Mouse (Mus musculus): ENCODE measurements around the gene Psmd8.
A peak's percentile ranks its signal among the peaks of the same experiment; 100 is the strongest.

Psmd8 gene

GRCm38 (mm10) chr7:29134693-29135386, 45.7 kb downstream of the Psmd8 start, which contains the start of gene Rasgrp4:
Gene Rasgrp4, plus strand, starts transcription at chr7:29134851.
- DNase-seq (ENCODE audit: low spot score), result no peak

DNA sequence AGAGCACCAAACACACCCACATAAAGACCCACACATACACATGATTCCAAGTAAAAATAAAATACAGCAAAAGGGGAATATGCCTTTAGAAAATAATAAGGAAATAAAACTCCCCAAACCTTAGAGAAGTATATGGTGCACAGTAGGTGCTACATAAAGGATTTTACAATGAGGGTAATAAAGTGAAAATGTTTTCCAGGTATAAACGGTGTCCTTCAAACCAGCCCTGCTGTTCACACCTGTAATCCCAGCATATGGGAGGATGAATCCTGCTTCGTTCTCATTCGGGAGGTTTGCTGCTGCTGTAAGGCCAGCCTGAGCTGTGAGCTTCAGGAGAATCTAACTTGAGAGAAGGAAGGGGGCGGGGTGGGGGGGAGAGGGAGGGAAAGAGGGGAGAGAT, 46.3 kb downstream of the Psmd8 start:
- DNase-seq (ENCODE audit: low spot score), result no peak

- DNase-seq (ENCODE audit: low spot score), result peak; percentile 15
Measured at GRCm38 (mm10) chr7:29128725-29129124, 51.8 kb downstream of the Psmd8 start.

DNA sequence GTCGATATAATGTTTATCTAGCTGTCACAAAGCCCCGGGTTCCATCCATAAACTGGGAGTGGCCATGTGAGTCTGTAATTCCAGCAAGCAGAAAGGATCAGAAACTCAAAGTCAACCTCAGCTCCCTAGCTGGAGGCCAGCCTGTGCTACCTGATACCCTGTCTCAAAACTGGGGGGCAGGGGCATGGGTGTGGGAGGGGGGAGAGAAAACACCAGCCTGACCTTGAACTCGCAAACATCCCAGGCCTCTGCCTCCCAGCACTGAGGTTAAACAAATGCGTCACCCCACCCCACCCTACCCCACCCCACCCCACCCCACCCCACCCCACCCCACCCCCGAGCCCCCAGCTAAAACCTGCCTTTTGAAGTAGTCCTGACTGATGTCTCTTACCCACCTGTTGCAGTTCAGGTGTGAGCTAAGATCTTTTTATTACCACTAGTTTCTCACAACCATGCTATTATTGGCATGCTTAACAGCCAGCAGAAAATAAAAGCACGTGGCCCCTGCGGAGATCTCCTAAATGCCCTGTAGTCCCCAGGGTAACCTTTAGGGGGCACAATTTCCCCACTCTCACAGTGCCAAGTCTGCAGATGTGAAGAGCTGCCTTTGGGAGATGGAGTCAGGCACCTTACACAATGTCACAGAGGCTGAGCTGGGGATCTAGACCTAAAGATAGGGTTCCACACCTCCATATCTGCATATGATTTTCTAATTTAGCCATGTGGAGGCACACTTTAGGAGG, 54.2 kb downstream of the Psmd8 start:
- DNase-seq (ENCODE audit: low spot score), result peak; percentile 29

GRCm38 (mm10) chr7:29124970-29125369, 55.5 kb downstream of the Psmd8 start, which contains the start of gene Ryr1:
Gene Ryr1, minus strand, starts transcription at chr7:29125179.
- DNase-seq (ENCODE audit: low spot score), result no peak

Measured in adipocyte (in vitro differentiated cells).